Mouse (Mus musculus) spleen, postnatal 10 days (tissue): ENCODE data around the gene Meox2.
"Not testable (repeated sequence)": the region's sequence is repeated elsewhere in the genome, so short reads cannot be mapped to it uniquely, and the experiment has no call there.

ENCODE experiments used
- DNase-seq, 2 experiments: peaks; one replicate each; pipeline ENCODE4 v3.0.0; 2021 to 2022; ENCODE audit warnings: low spot score in 2 of 2

Gene Meox2

GRCm38 (mm10) chr12:37108390-37108738 is at the start of gene Meox2:
Meox2 (plus strand) TSS chr12:37108540.
- DNase-seq, result no peak

GRCm38 (mm10) chr12:37072636-37073035 is 35.7 kb upstream of the Meox2 start:
- DNase-seq, result no peak

- DNase-seq, result no peak
These were observed 31.0 kb upstream of the Meox2 start for GRCm38 (mm10) chr12:37077308-37077707.

- DNase-seq, result not testable (repeated sequence)
These were observed 28.3 kb upstream of the Meox2 start for GRCm38 (mm10) chr12:37080005-37080404.

GRCm38 (mm10) chr12:37106541-37106940 is 1.8 kb upstream of the Meox2 start:
- no peak for DNase-seq

GRCm38 (mm10) chr12:37107150-37107549 is 1.2 kb upstream of the Meox2 start:
- no peak for DNase-seq

DNA sequence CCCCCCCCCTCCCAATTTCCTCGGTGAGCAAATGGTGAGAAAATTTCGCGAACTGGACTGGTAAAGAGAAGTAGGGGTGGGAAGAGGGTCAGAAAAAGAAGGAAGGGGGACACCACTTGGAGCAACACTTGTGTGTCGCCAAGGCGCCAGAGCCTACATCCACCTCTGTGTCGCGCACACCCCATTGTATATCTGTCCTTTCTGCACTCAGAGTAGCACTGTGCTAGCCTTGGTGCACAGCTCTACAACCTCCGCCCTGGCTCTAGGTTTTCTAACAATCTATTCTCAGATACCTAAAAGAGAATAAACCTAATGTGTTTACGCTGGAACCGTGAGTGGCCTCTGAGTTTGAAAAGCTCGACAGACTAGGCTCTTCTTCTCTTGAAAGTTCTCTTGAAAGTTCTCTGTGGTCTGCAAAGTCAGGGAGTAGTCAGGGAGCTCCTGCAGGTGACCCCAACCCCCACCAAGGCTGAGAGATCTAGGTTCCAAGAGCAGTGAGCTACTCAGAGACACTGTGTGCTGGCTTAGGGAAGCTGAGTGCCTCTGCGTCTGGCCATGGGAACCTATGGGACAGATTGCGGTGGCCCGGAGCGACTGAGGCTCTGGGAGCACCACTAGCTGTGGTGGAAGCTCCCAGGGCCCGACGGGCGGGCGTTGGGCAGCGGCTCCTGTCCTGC is 489 bp upstream of the Meox2 start:
- DNase-seq, result no peak

DNA sequence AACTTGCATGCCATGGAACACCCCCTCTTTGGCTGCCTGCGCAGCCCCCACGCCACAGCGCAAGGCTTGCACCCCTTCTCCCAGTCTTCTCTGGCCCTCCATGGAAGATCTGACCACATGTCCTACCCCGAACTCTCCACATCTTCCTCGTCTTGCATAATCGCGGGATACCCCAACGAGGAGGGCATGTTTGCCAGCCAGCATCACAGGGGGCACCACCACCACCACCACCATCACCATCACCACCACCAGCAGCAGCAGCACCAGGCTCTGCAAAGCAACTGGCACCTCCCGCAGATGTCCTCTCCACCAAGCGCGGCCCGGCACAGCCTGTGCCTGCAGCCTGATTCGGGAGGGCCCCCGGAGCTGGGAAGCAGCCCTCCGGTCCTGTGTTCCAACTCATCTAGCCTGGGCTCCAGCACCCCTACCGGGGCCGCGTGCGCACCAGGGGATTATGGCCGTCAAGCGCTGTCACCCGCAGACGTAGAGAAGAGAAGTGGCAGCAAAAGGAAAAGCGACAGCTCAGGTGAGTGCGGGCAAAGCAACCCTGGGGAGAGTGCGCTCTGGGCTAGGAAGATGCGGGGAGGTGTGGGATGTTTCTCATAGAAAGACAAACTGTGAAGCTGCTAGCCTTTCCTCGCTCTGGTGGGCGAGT is 606 bp downstream of the Meox2 start:
- DNase-seq, result peak in 1 of 2 experiments; percentile 10

DNA sequence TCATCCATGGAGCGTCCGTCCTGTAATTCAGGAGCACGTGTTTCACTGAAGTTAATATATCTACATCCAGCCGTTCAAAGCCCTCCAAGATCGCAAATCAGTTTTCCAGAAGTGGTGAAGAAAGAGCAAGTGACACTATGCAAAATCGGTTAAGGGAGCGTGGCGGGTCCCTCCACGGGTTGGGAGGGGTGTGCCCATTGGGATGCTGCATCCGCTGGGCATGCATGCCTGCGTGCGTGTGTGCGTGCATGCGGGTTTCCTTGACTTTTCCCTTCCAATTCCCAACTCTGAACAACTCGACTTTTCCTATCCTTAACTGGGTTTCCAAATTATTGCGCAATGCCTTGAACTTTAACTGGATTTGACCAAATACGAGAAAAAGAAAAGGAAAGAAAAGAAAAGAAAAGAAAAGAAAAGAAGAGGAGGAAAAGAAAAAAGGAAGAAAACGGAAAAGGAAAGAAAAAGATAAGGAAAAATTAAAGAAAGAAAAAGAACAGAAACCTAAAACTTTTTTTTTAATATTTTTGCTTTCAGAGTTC is 1.2 kb downstream of the Meox2 start:
- DNase-seq, result no peak

GRCm38 (mm10) chr12:37110977-37111376 is 2.6 kb downstream of the Meox2 start:
- no peak for DNase-seq

GRCm38 (mm10) chr12:37119246-37119645 is 10.9 kb downstream of the Meox2 start:
- no peak for DNase-seq

GRCm38 (mm10) chr12:37123763-37124162 is 15.4 kb downstream of the Meox2 start:
- no peak for DNase-seq

- DNase-seq, result no peak
These were observed 33.9 kb downstream of the Meox2 start for GRCm38 (mm10) chr12:37142080-37142703.

DNA sequence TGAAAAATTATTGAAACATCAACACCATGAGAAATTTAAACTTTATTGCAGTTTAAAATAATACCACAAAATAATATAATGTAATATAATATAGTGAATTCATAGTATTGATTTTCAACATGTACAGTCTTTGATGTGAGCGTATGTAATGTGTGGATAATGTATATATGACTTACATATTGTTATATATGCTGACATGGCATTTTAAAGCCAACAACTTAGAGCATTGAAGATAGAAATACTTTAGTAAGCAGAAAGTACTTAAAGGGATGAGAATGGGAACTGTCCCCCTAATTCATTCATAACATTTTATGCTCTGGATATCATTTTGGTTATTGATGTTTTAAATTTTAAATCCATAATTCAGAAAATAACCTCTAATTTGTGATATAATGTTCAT is 35.5 kb downstream of the Meox2 start:
- DNase-seq, result no peak

- no peak for DNase-seq
These were observed 59.4 kb downstream of the Meox2 start for GRCm38 (mm10) chr12:37167742-37168141.

DNA sequence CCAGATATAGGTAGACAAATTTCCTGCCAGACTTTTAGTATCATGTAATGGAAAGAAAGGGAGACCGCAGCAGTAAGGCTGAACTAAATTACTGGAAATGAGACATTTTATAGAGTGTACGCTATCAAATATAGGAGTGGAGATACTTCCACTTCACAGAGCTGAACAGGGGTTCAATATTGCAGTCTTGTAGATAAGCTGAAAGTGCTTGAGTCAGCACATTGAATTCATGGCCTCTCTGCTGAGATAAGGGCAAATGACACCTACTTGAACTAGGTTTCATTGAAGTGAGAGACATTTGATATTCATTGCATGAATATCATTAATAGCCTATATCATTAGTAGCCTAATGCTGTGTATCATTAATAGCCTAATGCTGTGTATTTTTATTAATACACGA is 65.0 kb downstream of the Meox2 start:
- DNase-seq, result no peak

DNA sequence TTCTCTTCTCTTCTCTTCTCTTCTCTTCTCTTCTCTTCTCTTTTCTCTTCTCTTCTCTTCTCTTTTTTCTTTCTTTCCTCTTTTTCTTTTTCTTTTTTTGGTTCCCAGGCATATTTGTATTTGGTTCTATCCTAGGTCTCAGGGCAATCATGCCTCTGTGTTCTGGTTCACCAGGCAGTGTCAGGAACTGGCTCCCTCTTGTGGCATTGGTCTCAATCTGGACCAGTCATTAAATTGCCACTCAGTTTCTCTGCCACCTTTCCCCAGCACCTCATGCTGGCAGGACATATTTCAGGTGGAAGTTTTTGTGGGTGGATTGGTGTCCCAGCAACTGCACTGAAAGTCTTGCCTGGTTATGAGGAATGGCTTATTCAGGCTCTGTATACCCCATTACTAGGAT is 75.3 kb downstream of the Meox2 start:
- peak in 1 of 2 experiments; percentile 11 for DNase-seq

DNA sequence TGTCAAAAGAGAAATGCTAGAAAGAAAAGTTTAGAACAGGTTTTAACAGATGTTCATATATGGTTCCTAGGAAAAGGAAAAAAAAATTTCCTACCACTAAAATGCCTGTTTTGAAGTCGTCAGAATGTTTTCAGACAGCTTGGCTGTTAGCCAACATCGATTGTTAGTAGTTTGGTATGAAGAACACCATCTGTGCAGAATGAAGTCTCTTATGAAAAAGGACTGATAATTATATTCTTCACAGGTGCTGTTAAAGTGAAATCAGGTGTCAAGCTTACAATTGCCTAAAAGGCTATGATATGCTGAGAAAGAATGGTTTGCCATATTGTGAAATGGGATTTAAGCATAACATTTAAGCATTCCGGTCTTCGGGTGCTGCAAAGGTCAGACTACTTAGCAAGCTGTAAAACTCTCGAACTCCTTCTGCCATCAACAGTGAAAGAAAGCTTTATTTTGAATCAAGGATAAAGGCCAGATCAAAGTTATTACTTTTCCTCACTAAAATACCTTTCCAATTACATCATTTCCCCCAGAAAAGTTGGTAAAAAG is 80.7 kb downstream of the Meox2 start:
- no peak for DNase-seq
